In genomic region chr5:91504320-91504922, GRCm38 (mm10) we compare ENCODE assay signal across 27 mouse cellular contexts.
"Had no signal": no experiment of that assay in that cellular context is flagged by ENCODE, and none has a peak within 500 bp of the region (broad histone marks: within the 10 kb centered on the region; RNA-seq: fewer than 3 reads in every experiment).

No protein-coding gene starts in this region.

- H3K9me3 ChIP-seq: embryonic facial prominence, embryonic 10.5 days; embryonic facial prominence, embryonic 12.5 days; embryonic facial prominence, embryonic 13.5 days; embryonic facial prominence, embryonic 15.5 days; forebrain, embryonic 10.5 days; forebrain, embryonic 12.5 days; forebrain, embryonic 13.5 days; forebrain, embryonic 15.5 days had no signal

- H3K36me3 ChIP-seq: embryonic facial prominence, embryonic 10.5 days; embryonic facial prominence, embryonic 12.5 days; embryonic facial prominence, embryonic 13.5 days; embryonic facial prominence, embryonic 15.5 days; forebrain, embryonic 10.5 days; forebrain, embryonic 12.5 days; forebrain, embryonic 15.5 days; heart, embryonic 10.5 days had no signal

- H3K4me3 ChIP-seq: embryonic facial prominence, embryonic 10.5 days; embryonic facial prominence, embryonic 12.5 days; embryonic facial prominence, embryonic 13.5 days; embryonic facial prominence, embryonic 15.5 days; erythroblast, embryonic 14.5 days; forebrain, embryonic 10.5 days; forebrain, embryonic 12.5 days; forebrain, embryonic 13.5 days; forebrain, embryonic 15.5 days; gastrocnemius, adult 2 months; heart, adult 2 months; heart, embryonic 10.5 days had no signal

- H3K27me3 ChIP-seq: embryonic facial prominence, embryonic 12.5 days; embryonic facial prominence, embryonic 13.5 days; embryonic facial prominence, embryonic 15.5 days; forebrain, embryonic 12.5 days; forebrain, embryonic 13.5 days; forebrain, embryonic 15.5 days had no signal

- H3K27ac ChIP-seq: embryonic facial prominence, embryonic 10.5 days; embryonic facial prominence, embryonic 12.5 days; embryonic facial prominence, embryonic 13.5 days; embryonic facial prominence, embryonic 15.5 days; forebrain, embryonic 10.5 days; forebrain, embryonic 12.5 days; forebrain, embryonic 13.5 days; forebrain, embryonic 15.5 days; gastrocnemius, adult 2 months; heart, adult 2 months; heart, embryonic 10.5 days had no signal

- H3K4me1 ChIP-seq: embryonic facial prominence, embryonic 12.5 days; embryonic facial prominence, embryonic 13.5 days; embryonic facial prominence, embryonic 15.5 days; forebrain, embryonic 12.5 days; forebrain, embryonic 13.5 days; forebrain, embryonic 15.5 days; heart, embryonic 10.5 days had no signal

- H3K4me2 ChIP-seq: embryonic facial prominence, embryonic 12.5 days; embryonic facial prominence, embryonic 13.5 days; embryonic facial prominence, embryonic 15.5 days; forebrain, embryonic 12.5 days; forebrain, embryonic 13.5 days; forebrain, embryonic 15.5 days; heart, embryonic 11.5 days had no signal

- DNase-seq: cerebellum, adult 9-11 months; cerebellum, postnatal 10 days; cerebellum, postnatal 14 days; cerebellum, postnatal 25 days; cerebellum, postnatal 36 days; embryo, embryonic 11 days; gastrocnemius, adult 2 months; gastrocnemius, postnatal 10 days; gastrocnemius, postnatal 14 days; gastrocnemius, postnatal 25 days; gastrocnemius, postnatal 36 days; heart, adult 11 months; heart, adult 18-20 months; heart, adult 2 months had no signal

- H3K9ac ChIP-seq: embryonic facial prominence, embryonic 12.5 days; embryonic facial prominence, embryonic 13.5 days; embryonic facial prominence, embryonic 15.5 days; forebrain, embryonic 12.5 days; forebrain, embryonic 13.5 days; forebrain, embryonic 15.5 days had no signal

- ATAC-seq: forebrain, embryonic 13.5 days; forebrain, embryonic 14.5 days; forebrain, embryonic 15.5 days; forebrain, embryonic 16.5 days had no signal
